Mouse (Mus musculus) megakaryocyte, embryonic 14.5 days (primary cell): Measurements from ENCODE around the gene Hp1bp3.

Experiments used
- FLI1 ChIP-seq: IDR thresholded peaks from 2 replicates; pipeline ENCODE4 v1.6.1; 2012; ENCODE audit warnings: low read length, inconsistent platforms, mixed read lengths
- GATA1 ChIP-seq: IDR thresholded peaks from 3 replicates; pipeline ENCODE4 v1.6.1; 2012; ENCODE audit warnings: mixed read lengths, low read length, inconsistent platforms, borderline replicate concordance

- TF ChIP-seq FLI1, result no peak
- TF ChIP-seq GATA1, result no peak
Measured at GRCm38 (mm10) chr4:138261843-138262681, 46.0 kb downstream of the Hp1bp3 start.
